Mouse (Mus musculus): Measurements from ENCODE around the gene Chpf2.

Gene Chpf2

GRCm38 (mm10) chr5:24591268-24591721, 4.8 kb downstream of the Chpf2 start:
- DNase-seq (ENCODE audit: low spot score in 2 of 2): no peak

GRCm38 (mm10) chr5:24591796-24592470, 5.4 kb downstream of the Chpf2 start:
- DNase-seq (ENCODE audit: low spot score in 2 of 2): no peak

GRCm38 (mm10) chr5:24592471-24593160, 6.1 kb downstream of the Chpf2 start:
- DNase-seq (ENCODE audit: low spot score in 2 of 2): no peak

- DNase-seq (ENCODE audit: low spot score in 2 of 2): no peak
These were observed 6.7 kb downstream of the Chpf2 start for GRCm38 (mm10) chr5:24593230-24593629.

- no peak for DNase-seq (ENCODE audit: low spot score in 2 of 2)
These were observed 7.4 kb downstream of the Chpf2 start for GRCm38 (mm10) chr5:24593928-24594327.

- DNase-seq (ENCODE audit: low spot score in 2 of 2): no peak
These were observed 7.8 kb downstream of the Chpf2 start for GRCm38 (mm10) chr5:24594346-24594745.

GRCm38 (mm10) chr5:24595261-24595660, 8.7 kb downstream of the Chpf2 start:
- DNase-seq (ENCODE audit: low spot score in 2 of 2): no peak

GRCm38 (mm10) chr5:24595786-24596380, 9.3 kb downstream of the Chpf2 start:
- DNase-seq (ENCODE audit: low spot score in 2 of 2): no peak

- DNase-seq (ENCODE audit: low spot score in 2 of 2): no peak
These were observed 10.1 kb downstream of the Chpf2 start for GRCm38 (mm10) chr5:24596519-24597171.

- DNase-seq (ENCODE audit: low spot score in 2 of 2): peak in 1 of 2 experiments; percentile 69
These were observed 10.7 kb downstream of the Chpf2 start for GRCm38 (mm10) chr5:24597221-24597728.

GRCm38 (mm10) chr5:24597901-24598569, 11.5 kb downstream of the Chpf2 start:
- no peak for DNase-seq (ENCODE audit: low spot score in 2 of 2)

- peak in 1 of 2 experiments; percentile 49 for DNase-seq (ENCODE audit: low spot score in 2 of 2)
These were observed 12.0 kb downstream of the Chpf2 start for GRCm38 (mm10) chr5:24598570-24599006.

- DNase-seq (ENCODE audit: low spot score in 2 of 2): no peak
These were observed 12.6 kb downstream of the Chpf2 start for GRCm38 (mm10) chr5:24599137-24599536.

- no peak for DNase-seq (ENCODE audit: low spot score in 2 of 2)
These were observed 13.7 kb downstream of the Chpf2 start for GRCm38 (mm10) chr5:24600236-24600635.

- no peak for DNase-seq (ENCODE audit: low spot score in 2 of 2)
These were observed 14.7 kb downstream of the Chpf2 start for GRCm38 (mm10) chr5:24601071-24601835.

- DNase-seq (ENCODE audit: low spot score in 2 of 2): no peak
These were observed 15.6 kb downstream of the Chpf2 start for GRCm38 (mm10) chr5:24601911-24602750.

GRCm38 (mm10) chr5:24602751-24603343, 16.3 kb downstream of the Chpf2 start:
- no peak for DNase-seq (ENCODE audit: low spot score in 2 of 2)

- DNase-seq (ENCODE audit: low spot score in 2 of 2): no peak
These were observed 17.0 kb downstream of the Chpf2 start for GRCm38 (mm10) chr5:24603431-24604010.

- DNase-seq (ENCODE audit: low spot score in 2 of 2): no peak
These were observed 17.6 kb downstream of the Chpf2 start for GRCm38 (mm10) chr5:24604080-24604655.

Measured in spleen, postnatal 14 days (tissue).